ENCODE assay signal across 1 mouse cellular context in the genomic region with DNA sequence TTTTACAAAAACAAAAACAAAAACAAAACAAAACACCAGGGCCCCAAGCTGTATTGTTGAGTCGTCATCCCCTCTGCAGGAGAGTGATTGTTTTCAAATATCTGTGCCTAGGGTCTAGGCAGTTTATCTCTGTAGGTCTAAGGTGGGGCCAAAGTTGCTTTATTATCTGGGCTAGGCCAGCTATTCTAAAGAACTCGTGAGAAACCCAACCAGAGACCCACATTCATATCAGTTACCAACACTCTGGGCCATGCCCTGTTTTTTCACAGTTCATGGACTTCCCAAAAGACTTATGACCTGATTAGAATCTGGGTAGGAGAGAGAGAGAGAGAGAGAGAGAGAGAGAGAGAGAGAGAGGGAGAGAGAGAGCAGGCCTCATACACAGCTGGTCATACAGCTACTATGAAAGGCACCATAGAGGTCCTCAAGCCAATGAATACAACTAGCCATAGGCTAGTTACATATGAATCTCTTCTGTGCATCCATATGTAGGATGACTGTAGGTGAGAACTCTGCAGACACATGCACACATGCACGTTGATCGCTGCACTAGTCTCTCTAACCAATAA.
TF ChIP-seq lines count a peak whose summit lies in the region.

No protein-coding gene starts in this region.

TF ChIP-seq in MEL, 35 proteins besides CTCF, POLR2A, EP300 and RAD21 (continued from another document):
- TF ChIP-seq TAL1 (IDR thresholded peaks at IDR 0.05; ENCODE audit: low read length) (peak; percentile 19; the same call in 1 of the 2 replicates), TBP (IDR thresholded peaks at IDR 0.05; ENCODE audit: low read depth, low read length) (no peak)
